Mouse (Mus musculus): ENCODE results near the gene Mtor. TPM values are rescaled to one million over a fixed set of nuclear protein-coding genes. Genes with fewer than 3 reads are reported as not detected.

Mtor gene
- polyA plus RNA-seq, 1 experiment from 2014 or later = 16.5 TPM

DNA sequence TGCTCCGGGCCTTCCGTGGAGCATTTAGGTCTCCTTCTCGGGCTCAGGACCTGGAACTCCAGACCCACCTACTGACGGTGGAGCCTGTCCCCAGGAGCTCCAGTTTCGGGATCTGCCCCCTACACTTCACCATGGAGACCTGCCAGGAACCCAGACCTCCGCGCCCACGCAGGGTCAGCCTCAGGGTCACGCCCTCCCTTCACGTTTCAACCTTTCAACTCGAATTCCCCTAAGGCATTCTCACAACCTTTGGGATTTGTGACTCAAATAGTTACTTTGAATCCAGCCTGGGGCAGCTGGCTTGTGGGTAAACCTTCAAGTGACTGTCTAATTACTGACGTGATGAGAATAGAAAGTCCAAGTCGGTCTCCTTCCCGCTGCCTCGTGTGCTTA, 438 bp downstream of the Mtor start:
- Histone ChIP-seq H3K9me3 (no peaks in the 10 kb centered on the region), H3K4me2 (replicated peaks) (peak overlapping the region; percentile 93), H3K27me3 (no peaks in the 10 kb centered on the region), H3K9ac (peak overlapping the region; percentile 96), H3K4me3 (peak overlapping the region; percentile 99), H3K27ac (peak overlapping the region; percentile 48; the same call in 1 of the 2 replicates), H3K36me3 (peaks cover 20% of the 10 kb centered on the region), H3K4me1 (peaks cover 25% of the 10 kb centered on the region)
- no peak for ATAC-seq (ENCODE audit: low FRiP score, low read depth)
- under 1% methylated on average over 15 of the region's 15 CpGs for WGBS

- Histone ChIP-seq H3K4me1 (peaks cover 15% of the 10 kb centered on the region), H3K27me3 (no peaks in the 10 kb centered on the region), H3K9me3 (no peaks in the 10 kb centered on the region), H3K36me3 (peaks cover 69% of the 10 kb centered on the region), H3K4me3 (no peak overlapping the region), H3K27ac (no peak overlapping the region), H3K4me2 (replicated peaks) (no peak overlapping the region), H3K9ac (no peak overlapping the region)
- ATAC-seq (ENCODE audit: low FRiP score, low read depth) = no peak
- 89% methylated on average over 11 of the region's 11 CpGs for WGBS
These were observed 5.3 kb downstream of the Mtor start for GRCm38 (mm10) chr4:148453707-148454106.

DNA sequence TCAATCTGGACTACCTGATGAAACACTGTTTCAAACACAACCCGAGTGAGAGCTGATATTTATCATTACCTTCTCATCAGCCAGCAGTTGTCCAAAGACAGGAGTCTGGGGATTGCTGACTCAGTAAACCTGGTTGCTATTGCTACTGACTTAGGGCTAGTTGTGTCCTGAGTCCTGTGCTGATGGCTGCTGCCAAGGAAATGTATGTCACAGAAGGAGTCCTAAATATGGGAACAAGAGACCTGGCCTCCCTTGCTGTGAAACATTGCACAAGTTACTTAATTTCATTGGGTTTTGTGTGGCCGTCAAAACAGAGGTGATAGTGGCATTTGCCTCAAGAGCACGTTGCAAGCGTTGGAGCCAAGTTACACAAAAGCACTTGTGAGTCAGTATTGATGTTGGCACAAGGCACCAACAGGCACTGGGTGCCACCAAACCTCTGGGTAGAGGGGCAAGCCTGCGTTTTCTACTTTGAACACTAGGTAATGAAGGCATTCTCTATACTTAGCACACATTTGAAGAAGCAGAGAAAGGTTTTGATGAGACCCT, 7.1 kb downstream of the Mtor start:
- Histone ChIP-seq H3K27me3 (no peaks in the 10 kb centered on the region), H3K4me3 (no peak overlapping the region), H3K4me1 (peaks cover under 1% of the 10 kb centered on the region; the same call in 1 of the 2 replicates), H3K36me3 (peaks cover 87% of the 10 kb centered on the region), H3K9me3 (no peaks in the 10 kb centered on the region), H3K4me2 (replicated peaks) (no peak overlapping the region), H3K9ac (no peak overlapping the region), H3K27ac (no peak overlapping the region)
- 94% methylated on average over 5 of the region's 5 CpGs for WGBS
- ATAC-seq (ENCODE audit: low FRiP score, low read depth) = no peak

DNA sequence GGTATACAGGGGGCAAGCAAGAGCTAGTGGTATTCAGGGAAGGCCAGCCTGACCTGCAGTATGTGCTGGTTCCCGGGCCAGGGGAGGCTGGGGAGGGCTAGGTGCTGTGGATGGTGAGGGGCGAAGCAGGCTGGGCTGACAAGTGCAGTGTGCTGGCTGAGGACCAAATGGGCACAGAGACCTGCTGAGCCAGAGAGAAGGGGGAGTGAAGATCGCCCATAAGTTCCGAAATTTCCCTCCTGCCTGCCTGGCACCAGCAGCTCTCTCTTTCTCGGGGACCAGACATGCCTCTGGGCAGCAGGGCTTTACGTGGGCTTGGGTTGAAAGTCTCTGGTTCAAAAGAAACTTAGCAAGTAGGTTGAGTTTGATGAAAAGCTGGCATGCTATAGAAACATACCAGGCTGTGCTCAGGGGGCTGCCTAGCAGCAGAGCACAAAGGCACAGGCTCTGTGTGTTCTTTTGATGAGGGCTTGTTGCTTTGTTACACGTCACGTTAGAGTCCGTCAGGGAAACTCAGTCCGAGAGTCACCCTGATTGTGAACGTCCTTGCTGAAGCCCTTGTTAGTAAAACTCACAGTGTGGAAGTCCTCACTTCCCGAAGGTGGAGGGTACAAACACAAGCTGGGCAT, 12.4 kb downstream of the Mtor start:
- peaks cover 99% of the 10 kb centered on the region for H3K36me3 ChIP-seq
- no peak overlapping the region for H3K4me2 ChIP-seq (replicated peaks)
- ATAC-seq (ENCODE audit: low FRiP score, low read depth) = no peak
- no peaks in the 10 kb centered on the region for H3K4me1 ChIP-seq
- no peak overlapping the region for H3K9ac ChIP-seq
- H3K9me3 ChIP-seq = no peaks in the 10 kb centered on the region
- 93% methylated on average over 12 of the region's 12 CpGs for WGBS
- H3K4me3 ChIP-seq = no peak overlapping the region
- H3K27ac ChIP-seq = no peak overlapping the region
- no peaks in the 10 kb centered on the region for H3K27me3 ChIP-seq

GRCm38 (mm10) chr4:148461772-148462171, 13.4 kb downstream of the Mtor start:
- no peak for ATAC-seq (ENCODE audit: low FRiP score, low read depth)
- Histone ChIP-seq H3K4me3 (no peak overlapping the region), H3K4me1 (no peaks in the 10 kb centered on the region), H3K9me3 (no peaks in the 10 kb centered on the region), H3K36me3 (peaks cover 99% of the 10 kb centered on the region), H3K27ac (no peak overlapping the region), H3K9ac (no peak overlapping the region), H3K27me3 (no peaks in the 10 kb centered on the region), H3K4me2 (replicated peaks) (no peak overlapping the region)
- 87% methylated on average over 4 of the region's 4 CpGs for WGBS

GRCm38 (mm10) chr4:148462717-148463116, 14.3 kb downstream of the Mtor start:
- Histone ChIP-seq H3K27me3 (no peaks in the 10 kb centered on the region), H3K4me2 (replicated peaks) (no peak overlapping the region), H3K4me3 (no peak overlapping the region), H3K9me3 (no peaks in the 10 kb centered on the region), H3K27ac (no peak overlapping the region), H3K36me3 (peaks cover 99% of the 10 kb centered on the region), H3K4me1 (no peaks in the 10 kb centered on the region), H3K9ac (no peak overlapping the region)
- ATAC-seq (ENCODE audit: low FRiP score, low read depth) = no peak
- WGBS = 94% methylated on average over 13 of the region's 13 CpGs

DNA sequence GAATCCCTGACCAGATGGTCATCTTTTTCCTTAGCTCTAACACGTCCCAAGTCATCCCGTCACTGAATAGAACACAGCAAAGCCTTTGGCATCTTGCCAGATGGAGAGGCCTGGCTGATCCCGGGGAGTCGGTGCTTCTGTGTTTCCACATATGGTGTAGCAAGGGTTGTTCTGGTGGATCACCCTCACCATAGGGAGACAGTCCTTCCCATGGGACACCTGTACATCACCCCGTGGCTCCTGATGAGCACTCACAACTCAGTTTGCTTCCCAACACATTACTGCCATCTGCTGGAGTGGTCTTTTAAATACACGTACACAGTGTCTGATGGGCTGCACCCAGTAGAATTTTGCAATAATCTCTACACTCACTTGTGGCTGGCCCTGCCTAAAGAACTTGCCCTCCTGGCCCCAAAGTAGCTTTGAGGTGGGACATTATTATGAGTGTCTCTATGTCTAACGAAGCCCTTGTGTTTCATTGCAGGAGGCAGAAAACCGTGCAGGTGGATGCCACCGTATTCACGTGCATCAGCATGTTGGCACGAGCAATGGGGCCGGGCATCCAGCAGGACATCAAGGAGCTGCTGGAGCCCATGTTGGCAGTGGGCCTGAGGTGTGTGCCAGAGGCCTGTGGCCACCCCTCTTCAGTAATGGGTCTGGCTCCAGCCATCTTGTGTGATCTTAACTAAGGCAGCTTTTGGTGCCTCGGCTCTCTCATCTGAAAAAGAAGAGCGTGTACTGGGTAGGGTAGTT, 15.0 kb downstream of the Mtor start:
- Histone ChIP-seq H3K27ac (no peak overlapping the region), H3K4me1 (no peaks in the 10 kb centered on the region), H3K4me2 (replicated peaks) (no peak overlapping the region), H3K36me3 (peaks cover 99% of the 10 kb centered on the region), H3K9me3 (no peaks in the 10 kb centered on the region), H3K27me3 (no peaks in the 10 kb centered on the region), H3K4me3 (no peak overlapping the region), H3K9ac (no peak overlapping the region)
- 0 out of 2 replicates have a peak, but pooled peaks have one; percentile 36 for ATAC-seq (ENCODE audit: low FRiP score, low read depth)
- 77% methylated on average over 14 of the region's 14 CpGs for WGBS

- H3K4me2 ChIP-seq (replicated peaks) = no peak overlapping the region
- no peaks in the 10 kb centered on the region for H3K9me3 ChIP-seq
- no peaks in the 10 kb centered on the region for H3K4me1 ChIP-seq
- peaks cover 99% of the 10 kb centered on the region for H3K36me3 ChIP-seq
- no peak overlapping the region for H3K4me3 ChIP-seq
- H3K27me3 ChIP-seq = no peaks in the 10 kb centered on the region
- ATAC-seq (ENCODE audit: low FRiP score, low read depth) = no peak
- no peak overlapping the region for H3K27ac ChIP-seq
- 92% methylated on average over 12 of the region's 12 CpGs for WGBS
- H3K9ac ChIP-seq = no peak overlapping the region
These were observed 15.9 kb downstream of the Mtor start for GRCm38 (mm10) chr4:148464301-148464700.

GRCm38 (mm10) chr4:148464869-148465268, 16.5 kb downstream of the Mtor start:
- no peak for ATAC-seq (ENCODE audit: low FRiP score, low read depth)
- Histone ChIP-seq H3K27me3 (no peaks in the 10 kb centered on the region), H3K9me3 (no peaks in the 10 kb centered on the region), H3K4me2 (replicated peaks) (no peak overlapping the region), H3K9ac (no peak overlapping the region), H3K4me1 (no peaks in the 10 kb centered on the region), H3K4me3 (no peak overlapping the region), H3K36me3 (peaks cover 99% of the 10 kb centered on the region), H3K27ac (no peak overlapping the region)
- 94% methylated on average over 12 of the region's 12 CpGs for WGBS

DNA sequence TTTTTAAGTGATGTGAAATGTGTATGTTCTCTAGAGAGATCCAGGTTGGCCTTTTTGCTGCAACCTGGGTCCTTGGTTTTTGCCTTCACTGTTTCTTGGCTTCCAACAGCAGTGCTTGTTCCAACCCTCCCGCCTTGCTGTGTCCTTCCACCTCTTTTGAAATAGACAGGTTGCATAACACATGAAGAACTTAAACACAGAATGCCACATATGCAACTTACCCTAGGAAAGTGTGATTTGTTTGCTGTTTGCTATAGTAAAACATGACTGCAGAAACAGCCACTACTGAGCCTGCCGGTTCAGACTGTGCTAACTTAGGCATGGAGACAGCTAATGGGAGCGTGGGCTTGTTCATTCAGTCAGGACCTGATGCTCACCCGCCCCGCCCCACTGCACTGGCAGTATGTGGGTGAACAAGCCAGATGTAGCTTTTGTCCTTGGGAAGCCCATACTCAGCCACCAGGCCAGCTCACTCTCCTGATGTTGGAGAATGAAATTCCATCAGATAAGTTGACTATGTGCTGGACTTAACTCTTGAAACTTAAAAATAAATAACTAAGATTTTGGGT, 18.2 kb downstream of the Mtor start:
- whole genome bisulfite sequencing = 95% methylated on average over 5 of the region's 5 CpGs
- peaks cover 98% of the 10 kb centered on the region for H3K36me3 ChIP-seq
- no peak overlapping the region for H3K4me2 ChIP-seq (replicated peaks)
- no peaks in the 10 kb centered on the region for H3K9me3 ChIP-seq
- H3K4me1 ChIP-seq = peaks cover 7% of the 10 kb centered on the region
- H3K4me3 ChIP-seq = no peak overlapping the region
- H3K9ac ChIP-seq = no peak overlapping the region
- H3K27ac ChIP-seq = no peak overlapping the region
- no peak for ATAC-seq (ENCODE audit: low FRiP score, low read depth)
- H3K27me3 ChIP-seq = no peaks in the 10 kb centered on the region

DNA sequence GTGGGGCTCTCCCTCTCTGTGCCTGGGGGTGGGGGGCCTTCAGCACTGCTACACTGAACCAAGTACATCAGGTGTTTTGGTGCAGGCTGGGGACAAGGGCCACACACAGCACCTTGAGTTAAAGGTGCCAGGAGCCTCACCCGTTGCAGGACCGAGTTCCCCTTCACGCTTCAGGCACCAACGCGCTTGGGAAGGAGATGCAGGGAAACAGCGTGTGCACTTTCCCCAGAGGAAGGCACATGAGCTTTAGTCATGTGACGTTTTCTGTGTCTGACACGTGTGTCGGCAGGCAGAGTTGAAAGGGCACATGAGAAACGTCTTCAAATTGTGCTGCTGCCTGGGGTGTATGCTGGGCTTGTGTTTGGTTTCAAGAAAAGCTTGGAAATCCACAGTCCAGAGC, 20.0 kb downstream of the Mtor start:
- H3K4me1 ChIP-seq = peaks cover 16% of the 10 kb centered on the region
- 89% methylated on average over 10 of the region's 10 CpGs for WGBS
- ATAC-seq (ENCODE audit: low FRiP score, low read depth) = no peak

DNA sequence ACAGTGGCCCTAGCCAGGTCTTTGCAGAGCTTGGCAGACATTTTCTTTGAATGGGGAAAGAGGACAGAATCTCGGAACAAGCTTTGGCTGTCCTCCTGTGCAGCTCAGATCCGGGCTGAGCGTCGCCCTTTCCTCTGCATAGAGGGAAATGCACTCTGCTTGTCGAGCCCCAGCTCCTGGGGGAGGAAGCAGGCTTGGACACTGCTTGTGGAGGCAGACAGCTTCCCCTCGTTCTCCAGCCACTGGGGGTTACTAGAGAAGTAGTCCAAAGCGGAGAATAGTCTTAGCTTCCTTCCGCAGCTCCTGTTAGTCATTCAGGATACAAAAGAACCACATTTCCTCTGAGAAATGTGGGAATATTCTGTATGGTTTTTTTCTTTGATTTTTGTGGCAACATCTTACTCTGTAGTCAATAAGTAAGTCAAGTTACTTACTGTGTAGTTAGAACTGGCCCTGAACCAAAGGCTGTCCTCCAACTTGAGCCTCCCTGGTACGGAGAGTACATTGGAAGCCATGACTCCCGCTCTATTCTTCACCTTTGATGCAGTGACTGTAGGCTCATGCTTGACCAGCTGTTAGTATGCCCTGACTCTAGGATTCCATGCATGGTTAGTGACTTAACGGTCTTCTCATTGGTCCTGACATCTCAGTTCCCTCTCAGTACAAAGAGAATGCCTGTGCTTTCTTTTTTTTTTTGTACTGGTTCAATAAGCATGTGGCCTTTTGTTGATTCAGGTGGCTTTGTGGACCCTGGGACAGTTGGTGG, 21.3 kb downstream of the Mtor start:
- 90% methylated on average over 11 of the region's 11 CpGs for WGBS
- H3K27me3 ChIP-seq = no peaks in the 10 kb centered on the region
- peaks cover 16% of the 10 kb centered on the region for H3K4me1 ChIP-seq
- no peak overlapping the region for H3K9ac ChIP-seq
- no peak overlapping the region for H3K4me2 ChIP-seq (replicated peaks)
- H3K27ac ChIP-seq = no peak overlapping the region
- no peak overlapping the region for H3K4me3 ChIP-seq
- H3K9me3 ChIP-seq = no peaks in the 10 kb centered on the region
- H3K36me3 ChIP-seq = peaks cover 96% of the 10 kb centered on the region
- ATAC-seq (ENCODE audit: low FRiP score, low read depth) = no peak

More for the DNA sequence above, 20.0 kb downstream of the Mtor start:
- no peak overlapping the region for H3K4me2 ChIP-seq (replicated peaks)
- no peak overlapping the region for H3K9ac ChIP-seq
- peaks cover 98% of the 10 kb centered on the region for H3K36me3 ChIP-seq
- no peak overlapping the region for H3K27ac ChIP-seq
- no peaks in the 10 kb centered on the region for H3K9me3 ChIP-seq
- no peak overlapping the region for H3K4me3 ChIP-seq
- no peaks in the 10 kb centered on the region for H3K27me3 ChIP-seq

All from limb, embryonic 13.5 days (tissue).